Mouse (Mus musculus): ENCODE data around the gene Inip.

GRCm38 (mm10) chr4:59721811-59722210 is 79.6 kb downstream of the Inip start:
- TF ChIP-seq CTCF (IDR thresholded peaks at IDR 0.05; ENCODE audit: low read depth) (no peak), EP300 (IDR thresholded peaks at IDR 0.05; ENCODE audit: low read depth) (no peak)
